Mouse (Mus musculus) heart, postnatal 4 days (tissue): ENCODE results near the gene Fgfr2. TPM values are rescaled to one million over a fixed set of nuclear protein-coding genes. Genes with fewer than 3 reads are reported as not detected.

Experiments used
- DNase-seq: peaks from one replicate; pipeline ENCODE4 v3.0.0; 2021
- total RNA-seq, 2 experiments: library from RNA; stranded (reverse); gene quantifications; 2 replicates each; pipeline ENCODE4 v1.2.3; 2021

The Fgfr2 gene
- total RNA-seq, 2 experiments from 2014 or later: 10.2 to 10.6 TPM

- no peak for DNase-seq
Observed at GRCm38 (mm10) chr7:130278000-130278737, 2845.0 kb downstream of the Fgfr2 start.

- peak; percentile 88 for DNase-seq
Observed at GRCm38 (mm10) chr7:130273265-130273664, 2849.9 kb downstream of the Fgfr2 start.

DNA sequence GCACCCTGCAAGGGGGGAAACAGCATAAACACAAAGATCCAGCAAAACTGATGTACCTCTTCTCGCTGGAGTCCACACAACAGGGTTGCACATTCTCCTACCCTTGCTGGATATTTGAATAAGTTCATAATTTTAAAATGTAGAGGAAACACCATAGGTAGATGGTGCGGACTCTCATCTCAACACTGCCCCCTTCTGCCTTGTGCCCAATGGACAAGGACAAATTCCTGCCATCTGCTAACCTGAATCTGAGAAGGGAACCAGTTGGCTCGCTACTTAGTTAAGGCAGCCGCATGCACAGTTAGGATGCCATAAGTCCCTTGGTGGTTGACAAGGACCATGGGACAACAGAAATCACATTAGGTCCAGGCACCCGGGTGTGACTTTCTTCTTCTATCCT lies 2852.3 kb downstream of the Fgfr2 start:
- no peak for DNase-seq

GRCm38 (mm10) chr7:130269124-130269867 lies 2853.9 kb downstream of the Fgfr2 start:
- no peak for DNase-seq

GRCm38 (mm10) chr7:130267099-130267498 lies 2856.1 kb downstream of the Fgfr2 start:
- peak; percentile 40 for DNase-seq

DNA sequence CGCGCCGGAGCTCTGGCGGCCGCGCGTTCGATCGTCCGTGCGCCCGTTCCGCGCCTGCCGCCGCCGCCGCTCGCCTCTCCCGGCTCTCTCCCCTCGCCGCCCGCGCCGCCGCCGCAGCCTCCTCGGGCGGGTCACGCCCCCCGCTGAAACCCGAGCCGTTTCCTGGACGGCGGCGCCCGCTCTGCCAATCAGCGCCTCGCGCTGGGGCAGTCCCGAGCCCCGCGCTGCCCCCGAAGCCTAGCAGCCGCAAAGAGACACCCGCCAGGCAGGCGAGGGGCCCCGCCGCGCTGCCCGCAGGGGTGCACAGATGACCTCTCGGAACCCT lies 2857.0 kb downstream of the Fgfr2 start:
- DNase-seq: peak; percentile 90

DNA sequence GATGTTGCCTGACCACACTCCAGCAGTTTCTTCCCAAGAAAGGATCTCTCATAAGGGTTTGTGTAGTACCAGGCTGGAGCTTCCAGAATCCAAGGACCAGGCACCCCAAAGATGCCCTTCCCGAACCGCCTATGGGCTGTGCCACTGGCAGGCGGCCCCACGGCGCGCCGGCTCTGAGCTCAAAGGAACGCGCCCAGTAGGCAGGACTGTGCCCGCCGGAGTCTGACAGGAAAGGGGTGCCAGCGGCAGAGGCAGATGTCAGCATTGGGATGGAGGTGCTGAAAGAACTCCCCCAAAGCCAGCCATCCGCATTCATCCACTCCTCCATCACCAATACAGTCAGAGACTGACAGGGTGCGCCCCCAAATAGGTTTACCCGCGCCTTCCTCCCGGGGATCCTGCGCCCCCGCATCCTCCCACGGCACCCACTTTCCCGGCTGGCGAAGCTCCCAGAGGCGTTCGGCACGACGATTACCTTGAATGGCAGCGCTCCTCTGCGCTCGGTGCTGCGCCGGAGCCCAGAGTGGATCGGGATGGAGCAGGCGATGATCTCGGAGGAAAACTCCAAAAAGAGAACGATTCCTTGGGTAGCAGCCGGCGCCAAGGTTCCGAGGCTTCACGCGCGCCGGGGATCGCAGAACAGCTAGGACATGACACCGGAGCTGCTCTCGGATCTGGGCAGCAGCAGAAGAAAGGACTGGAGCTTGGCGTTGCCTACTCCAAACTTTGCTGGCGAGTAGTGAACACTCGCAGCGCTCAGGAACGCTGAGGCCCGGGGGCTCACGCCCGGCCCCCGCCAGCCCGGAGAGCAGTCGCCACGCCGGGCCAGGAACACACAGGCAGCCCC lies 2857.6 kb downstream of the Fgfr2 start:
- DNase-seq: peak; percentile 26

GRCm38 (mm10) chr7:130264616-130265318 lies 2858.4 kb downstream of the Fgfr2 start:
- peak; percentile 67 for DNase-seq

DNA sequence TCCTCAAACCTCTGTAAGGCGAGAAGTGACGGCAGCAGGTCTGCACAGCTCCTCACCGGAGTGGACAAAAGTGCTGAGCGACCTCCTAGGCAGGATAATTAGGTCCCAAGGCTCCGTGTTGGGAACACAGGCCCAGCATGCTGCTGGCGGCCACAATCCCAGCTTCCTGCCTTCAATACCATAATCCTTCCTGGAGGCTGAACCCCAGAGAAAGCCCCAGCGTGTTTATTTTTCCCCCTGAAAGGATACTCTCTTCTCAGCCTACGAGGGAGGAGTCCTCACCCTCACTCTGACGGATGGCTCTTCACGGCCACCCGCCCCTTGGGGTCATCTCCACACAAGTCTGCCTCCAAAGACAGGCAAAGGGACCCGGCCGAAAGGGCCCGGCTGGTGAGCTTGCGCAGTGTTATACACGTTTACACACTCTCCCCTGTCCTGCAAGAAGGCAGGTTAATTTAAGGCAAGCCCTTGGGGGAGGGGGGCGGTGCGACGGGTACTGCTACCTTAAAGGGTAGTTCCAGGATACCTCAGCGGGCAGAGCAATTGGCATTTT lies 2859.3 kb downstream of the Fgfr2 start:
- DNase-seq: no peak

DNA sequence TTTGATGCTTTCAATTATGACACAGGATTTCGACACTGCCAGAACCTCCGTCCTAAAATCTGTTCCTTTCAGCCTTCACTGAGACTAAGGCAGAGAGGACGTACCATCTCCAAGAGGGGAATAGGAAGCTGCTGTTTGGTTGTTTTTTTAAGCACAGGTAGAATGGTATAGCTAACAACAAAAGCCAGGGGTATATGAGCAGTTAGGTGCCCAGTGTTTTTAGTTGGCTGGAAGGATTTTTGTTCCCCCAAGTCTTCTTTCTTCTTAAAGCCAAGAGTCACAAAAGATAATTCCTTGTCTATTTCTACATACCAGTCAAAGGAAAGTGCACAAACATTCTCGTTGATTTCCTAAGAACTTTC lies 2859.9 kb downstream of the Fgfr2 start:
- DNase-seq: no peak

DNA sequence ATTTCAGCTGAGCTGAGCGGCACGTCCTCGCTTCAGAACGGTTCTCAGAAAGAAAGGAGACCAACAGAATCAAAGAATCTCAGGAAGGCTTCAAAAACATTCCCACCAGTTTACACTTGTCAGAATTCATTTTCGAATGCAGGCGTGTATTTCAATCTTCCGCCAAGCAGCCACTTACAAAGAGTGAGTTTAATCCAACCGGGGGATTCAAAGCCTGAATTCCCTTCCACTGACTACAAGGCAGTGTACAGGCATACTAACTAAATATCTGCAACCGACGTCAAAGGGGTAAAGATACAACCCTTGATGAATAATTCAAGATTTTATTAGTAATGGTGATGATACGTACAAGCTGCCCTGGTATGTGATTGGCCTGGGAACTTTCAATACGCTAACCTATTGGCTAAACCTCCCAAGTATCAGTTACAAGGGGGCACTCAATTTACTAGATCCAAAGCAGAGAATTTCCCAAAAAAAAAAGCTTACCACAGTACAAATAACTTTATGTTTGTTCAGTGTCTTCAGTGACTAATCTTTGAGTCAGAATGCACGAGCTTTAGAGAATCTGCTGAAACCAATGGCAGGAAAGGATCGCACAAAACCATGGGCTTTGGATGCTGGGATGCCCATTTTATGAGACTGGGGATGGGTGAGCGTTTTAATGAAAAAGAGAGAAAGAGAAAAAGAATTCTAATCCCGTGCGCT lies 2860.5 kb downstream of the Fgfr2 start:
- no peak for DNase-seq

- no peak for DNase-seq
Observed at GRCm38 (mm10) chr7:130261684-130262527, 2861.2 kb downstream of the Fgfr2 start.

DNA sequence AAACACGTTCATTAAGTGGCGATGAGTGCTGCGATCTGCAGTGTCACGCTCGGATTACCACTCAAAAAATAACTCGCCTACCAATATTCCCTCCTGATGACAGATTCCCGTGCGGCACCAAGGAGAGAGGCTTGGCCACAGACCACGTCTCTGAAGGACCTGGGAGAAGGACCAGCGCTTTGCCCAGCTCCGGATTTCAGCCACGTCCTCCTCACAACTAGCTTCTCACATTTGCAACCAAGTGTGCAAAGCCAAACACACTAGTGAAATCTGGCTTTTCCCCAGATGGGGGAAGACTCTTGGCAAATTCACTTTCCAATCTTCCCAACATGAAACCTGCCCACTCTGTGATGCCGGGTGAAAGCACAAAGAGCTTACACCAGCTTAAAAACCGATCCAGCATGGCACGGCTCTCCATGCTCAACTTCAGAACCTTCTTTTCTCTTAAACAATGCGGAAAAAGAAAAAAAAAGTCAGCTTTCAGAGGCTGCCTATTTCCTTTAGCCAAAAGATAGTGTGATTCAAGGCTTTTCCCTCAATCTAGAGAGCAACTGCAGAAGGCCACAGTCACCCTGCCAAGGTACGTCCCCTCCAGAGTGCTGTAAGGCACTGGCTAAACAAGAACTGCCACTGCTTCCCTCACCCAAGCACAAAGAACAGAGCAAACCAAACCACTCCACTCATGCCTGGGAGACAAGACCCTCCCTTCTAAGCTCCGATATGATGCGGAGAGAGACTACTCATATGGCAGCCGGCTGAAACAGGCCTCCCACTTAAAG lies 2862.1 kb downstream of the Fgfr2 start:
- no peak for DNase-seq

GRCm38 (mm10) chr7:130260060-130260459 lies 2863.1 kb downstream of the Fgfr2 start:
- no peak for DNase-seq

DNA sequence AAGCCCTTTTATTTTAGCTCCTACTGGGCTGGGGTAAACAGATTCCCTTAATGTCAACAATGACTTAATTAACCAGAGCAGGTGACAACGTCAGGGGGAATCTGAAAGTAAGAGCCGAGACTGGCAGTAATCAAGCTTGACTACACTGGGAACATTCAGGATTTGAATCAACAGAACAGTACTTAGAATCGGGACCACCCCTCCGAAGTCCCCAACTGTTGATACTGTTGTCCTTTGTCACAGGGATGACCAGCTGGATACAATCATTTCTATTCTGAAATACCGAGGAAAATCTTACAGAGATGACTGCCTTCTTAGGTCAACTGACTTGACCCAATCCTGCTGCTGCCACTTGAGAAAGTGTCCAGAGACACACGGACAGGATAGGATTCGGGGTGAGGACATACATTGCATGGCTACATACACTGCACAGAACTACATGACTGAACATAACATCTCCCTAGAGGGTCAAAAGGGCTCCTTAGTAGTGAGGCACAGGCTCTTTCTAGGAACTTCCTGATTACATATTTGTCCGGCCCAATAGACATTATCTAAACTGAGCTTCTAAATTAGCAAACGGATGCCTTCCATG lies 2864.3 kb downstream of the Fgfr2 start:
- no peak for DNase-seq

GRCm38 (mm10) chr7:130257991-130258703 lies 2865.0 kb downstream of the Fgfr2 start:
- DNase-seq: no peak

DNA sequence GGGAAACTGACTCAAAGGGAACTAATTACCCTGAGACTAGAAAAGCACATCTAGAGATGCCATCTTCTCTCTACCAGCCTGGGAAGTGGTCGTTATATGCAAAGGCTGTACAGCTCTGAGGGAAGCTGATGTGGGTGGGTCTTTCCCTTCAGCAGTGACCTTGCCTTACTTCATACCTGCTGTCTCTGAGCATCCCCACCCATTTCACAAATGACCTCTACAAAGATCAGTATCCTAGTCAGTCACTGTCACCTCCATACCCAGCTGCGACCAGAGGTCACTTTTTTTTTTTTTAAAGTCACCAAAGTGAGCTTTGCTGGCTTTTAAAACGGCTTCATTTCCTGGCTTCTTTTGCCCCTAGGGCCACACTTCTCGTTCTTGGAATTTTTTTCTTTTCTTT lies 2869.9 kb downstream of the Fgfr2 start:
- no peak for DNase-seq

- DNase-seq: no peak
Observed at GRCm38 (mm10) chr7:130251936-130252523, 2871.1 kb downstream of the Fgfr2 start.
